Mouse (Mus musculus): Measurements from ENCODE around the gene Xirp2.

Xirp2 gene

GRCm38 (mm10) chr2:67544426-67544825 lies 98.6 kb downstream of the Xirp2 start:
- in situ Hi-C loops (cut with MboI; ENCODE audit: unreplicated experiment in 2 of 2) = no loop called here

GRCm38 (mm10) chr2:67564851-67565479 lies 119.2 kb downstream of the Xirp2 start:
- in situ Hi-C loops (cut with MboI; ENCODE audit: unreplicated experiment in 2 of 2) = no loop called here

GRCm38 (mm10) chr2:67565480-67566331 lies 119.9 kb downstream of the Xirp2 start, which contains the start of gene B3galt1:
B3galt1 (plus strand) TSS chr2:67565871.
- in situ Hi-C loops (cut with MboI; ENCODE audit: unreplicated experiment in 2 of 2) = no loop called here

GRCm38 (mm10) chr2:67566566-67566965 lies 120.8 kb downstream of the Xirp2 start:
- in situ Hi-C loops (cut with MboI; ENCODE audit: unreplicated experiment in 2 of 2) = no loop called here

- in situ Hi-C loops (cut with MboI; ENCODE audit: unreplicated experiment in 2 of 2) = no loop called here
These were observed 121.4 kb downstream of the Xirp2 start for GRCm38 (mm10) chr2:67567141-67567680.

Measured in v-Abl transformed pro-B cells (cell line).